Mouse (Mus musculus) T-cell, adult 2 months (primary cell): Measurements from ENCODE around the gene Cad.
"Not testable (repeated sequence)": the region's sequence is repeated elsewhere in the genome, so short reads cannot be mapped to it uniquely, and the experiment has no call there.

Experiments used
- DNase-seq: peaks from one replicate; pipeline ENCODE4 v3.0.0; 2022; ENCODE audit warnings: low spot score

The Cad gene

GRCm38 (mm10) chr5:31054261-31055215 is at the start of gene Cad:
Gene Cad, plus strand, starts transcription at chr5:31054780.
- peak; percentile 92 for DNase-seq

GRCm38 (mm10) chr5:31012737-31013136 is 41.8 kb upstream of the Cad start:
- peak; percentile 38 for DNase-seq

- no peak for DNase-seq
Measured at GRCm38 (mm10) chr5:31015913-31016312, 38.7 kb upstream of the Cad start.

GRCm38 (mm10) chr5:31021790-31022189 is 32.8 kb upstream of the Cad start:
- DNase-seq = not testable (repeated sequence)

- no peak for DNase-seq
Measured at GRCm38 (mm10) chr5:31022690-31023089, 31.9 kb upstream of the Cad start.

GRCm38 (mm10) chr5:31023254-31023653 is 31.3 kb upstream of the Cad start:
- DNase-seq = no peak

- DNase-seq = no peak
Measured at GRCm38 (mm10) chr5:31024641-31025040, 29.9 kb upstream of the Cad start.

- no peak for DNase-seq
Measured at GRCm38 (mm10) chr5:31030926-31031325, 23.7 kb upstream of the Cad start.

GRCm38 (mm10) chr5:31031508-31031907 is 23.1 kb upstream of the Cad start:
- no peak for DNase-seq

GRCm38 (mm10) chr5:31034669-31035068 is 19.9 kb upstream of the Cad start:
- no peak for DNase-seq

- not testable (repeated sequence) for DNase-seq
Measured at GRCm38 (mm10) chr5:31036556-31036955, 18.0 kb upstream of the Cad start.

GRCm38 (mm10) chr5:31038171-31038845 is 16.3 kb upstream of the Cad start:
- DNase-seq = no peak

- DNase-seq = no peak
Measured at GRCm38 (mm10) chr5:31046416-31046815, 8.2 kb upstream of the Cad start.

GRCm38 (mm10) chr5:31047074-31047473 is 7.5 kb upstream of the Cad start:
- no peak for DNase-seq

- DNase-seq = peak; percentile 98
Measured at GRCm38 (mm10) chr5:31047848-31048762, 6.5 kb upstream of the Cad start, which contains the start of gene Atraid. Gene Atraid, plus strand, starts transcription at chr5:31048312.

- peak; percentile 58 for DNase-seq
Measured at GRCm38 (mm10) chr5:31048763-31049641, 5.6 kb upstream of the Cad start, which contains the start of gene Slc5a6. Gene Slc5a6, minus strand, starts transcription at chr5:31048924.

- no peak for DNase-seq
Measured at GRCm38 (mm10) chr5:31050427-31050826, 4.2 kb upstream of the Cad start.

- not testable (repeated sequence) for DNase-seq
Measured at GRCm38 (mm10) chr5:31053728-31054127, 852 bp upstream of the Cad start.

GRCm38 (mm10) chr5:31055216-31056140 is 898 bp downstream of the Cad start:
- DNase-seq = no peak

- DNase-seq = no peak
Measured at GRCm38 (mm10) chr5:31069810-31070209, 15.2 kb downstream of the Cad start.
